Mouse (Mus musculus): ENCODE results near the gene Anapc15. TPM values are rescaled to one million over a fixed set of nuclear protein-coding genes. Genes with fewer than 3 reads are reported as not detected.

Anapc15 gene
- polyA plus RNA-seq, 1 experiment, result 85.0 TPM

- Histone ChIP-seq H3K27me3 (ENCODE audit: control insufficient read depth, insufficient read depth, insufficient read length) (no peaks in the 10 kb centered on the region), H3K79me2 (ENCODE audit: control insufficient read depth, insufficient read depth) (no peaks in the 10 kb centered on the region), H3K4me3 (ENCODE audit: insufficient read depth, poor library complexity, severe bottlenecking) (no peak overlapping the region), H3ac (ENCODE audit: control insufficient read depth, insufficient read length, low read depth) (no peak overlapping the region), H3K79me3 (ENCODE audit: low read depth) (no peaks in the 10 kb centered on the region), H3K36me3 (ENCODE audit: control insufficient read depth, insufficient read depth) (no peaks in the 10 kb centered on the region)
- TF ChIP-seq USF1 (IDR thresholded peaks at IDR 0.05; ENCODE audit: low read depth) (no peak), FOSL1 (IDR thresholded peaks at IDR 0.05; ENCODE audit: insufficient read depth, low read length, poor library complexity, severe bottlenecking) (no peak), CTCF (IDR thresholded peaks at IDR 0.05; ENCODE audit: control insufficient read depth, insufficient read depth, insufficient read length) (no peak), MYOD1 (IDR thresholded peaks at IDR 0.05; ENCODE audit: control insufficient read depth, insufficient read length, low read depth) (no peak), CEBPB (IDR thresholded peaks at IDR 0.05; ENCODE audit: low read depth) (no peak), MYOG (IDR thresholded peaks at IDR 0.05; ENCODE audit: control insufficient read depth, extremely low read depth, insufficient read length) (no peak), MAX (IDR thresholded peaks at IDR 0.05) (no peak)
These were observed 9.7 kb upstream of the Anapc15 start for GRCm38 (mm10) chr7:101853816-101854215.

- H3K36me3 ChIP-seq (ENCODE audit: control insufficient read depth, insufficient read depth), result no peaks in the 10 kb centered on the region
- H3K79me3 ChIP-seq (ENCODE audit: low read depth), result no peaks in the 10 kb centered on the region
- no peak within 1 kb of the TSS for H3K4me3 ChIP-seq (ENCODE audit: insufficient read depth, poor library complexity, severe bottlenecking)
- no peaks in the 10 kb centered on the region for H3K27me3 ChIP-seq (ENCODE audit: control insufficient read depth, insufficient read depth, insufficient read length)
- TF ChIP-seq MAX (IDR thresholded peaks at IDR 0.05), result no peak
- TF ChIP-seq CTCF (IDR thresholded peaks at IDR 0.05; ENCODE audit: control insufficient read depth, insufficient read depth, insufficient read length), result no peak
- TF ChIP-seq CEBPB (IDR thresholded peaks at IDR 0.05; ENCODE audit: low read depth), result no peak
- TF ChIP-seq MYOG (IDR thresholded peaks at IDR 0.05; ENCODE audit: control insufficient read depth, extremely low read depth, insufficient read length), result no peak
- no peak for TF ChIP-seq USF1 (IDR thresholded peaks at IDR 0.05; ENCODE audit: low read depth)
- TF ChIP-seq MYOD1 (IDR thresholded peaks at IDR 0.05; ENCODE audit: control insufficient read depth, insufficient read length, low read depth), result no peak
- no peak for TF ChIP-seq FOSL1 (IDR thresholded peaks at IDR 0.05; ENCODE audit: insufficient read depth, low read length, poor library complexity, severe bottlenecking)
- no peaks in the 10 kb centered on the region for H3K79me2 ChIP-seq (ENCODE audit: control insufficient read depth, insufficient read depth)
- no peak within 1 kb of the TSS for H3ac ChIP-seq (ENCODE audit: control insufficient read depth, insufficient read length, low read depth)
These were observed 6.4 kb upstream of the Anapc15 start, which contains the start of gene Folr2 for GRCm38 (mm10) chr7:101857094-101857493. Gene Folr2, minus strand, starts transcription at chr7:101857194.

DNA sequence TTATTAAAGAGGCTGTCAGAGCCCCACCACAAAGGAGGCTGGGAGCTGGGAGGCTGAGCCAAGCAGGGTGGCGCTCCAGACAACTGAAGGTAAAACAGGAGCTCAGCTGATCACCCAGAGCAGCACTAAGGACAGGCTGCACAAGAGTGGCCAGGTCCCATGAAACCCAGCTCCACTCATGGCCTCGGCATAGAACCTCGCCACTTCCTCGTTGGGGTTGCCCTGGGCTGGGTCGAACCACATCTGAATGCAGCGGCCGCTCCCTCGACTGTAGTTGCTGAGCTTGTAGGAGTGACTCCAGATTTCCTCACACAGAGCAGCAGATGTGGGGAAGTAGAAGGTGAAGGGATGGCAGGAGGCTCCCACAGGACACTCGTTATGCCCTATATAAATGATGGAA, 5.2 kb upstream of the Anapc15 start:
- H3K27me3 ChIP-seq (ENCODE audit: control insufficient read depth, insufficient read depth, insufficient read length), result no peaks in the 10 kb centered on the region
- no peaks in the 10 kb centered on the region for H3K79me3 ChIP-seq (ENCODE audit: low read depth)
- H3K79me2 ChIP-seq (ENCODE audit: control insufficient read depth, insufficient read depth), result no peaks in the 10 kb centered on the region
- H3ac ChIP-seq (ENCODE audit: control insufficient read depth, insufficient read length, low read depth), result no peak overlapping the region
- TF ChIP-seq MAX (IDR thresholded peaks at IDR 0.05) (no peak), FOSL1 (IDR thresholded peaks at IDR 0.05; ENCODE audit: insufficient read depth, low read length, poor library complexity, severe bottlenecking) (no peak)
- H3K4me3 ChIP-seq (ENCODE audit: insufficient read depth, poor library complexity, severe bottlenecking), result no peak overlapping the region
- no peaks in the 10 kb centered on the region for H3K36me3 ChIP-seq (ENCODE audit: control insufficient read depth, insufficient read depth)

GRCm38 (mm10) chr7:101860978-101861377, 2.5 kb upstream of the Anapc15 start:
- TF ChIP-seq MYOG (IDR thresholded peaks at IDR 0.05; ENCODE audit: control insufficient read depth, extremely low read depth, insufficient read length) (no peak), CEBPB (IDR thresholded peaks at IDR 0.05; ENCODE audit: low read depth) (no peak), USF1 (IDR thresholded peaks at IDR 0.05; ENCODE audit: low read depth) (no peak), FOSL1 (IDR thresholded peaks at IDR 0.05; ENCODE audit: insufficient read depth, low read length, poor library complexity, severe bottlenecking) (no peak), MYOD1 (IDR thresholded peaks at IDR 0.05; ENCODE audit: control insufficient read depth, insufficient read length, low read depth) (no peak), CTCF (IDR thresholded peaks at IDR 0.05; ENCODE audit: control insufficient read depth, insufficient read depth, insufficient read length) (no peak), MAX (IDR thresholded peaks at IDR 0.05) (no peak)
- no peaks in the 10 kb centered on the region for H3K79me3 ChIP-seq (ENCODE audit: low read depth)
- H3K36me3 ChIP-seq (ENCODE audit: control insufficient read depth, insufficient read depth), result no peaks in the 10 kb centered on the region
- no peaks in the 10 kb centered on the region for H3K27me3 ChIP-seq (ENCODE audit: control insufficient read depth, insufficient read depth, insufficient read length)
- no peak overlapping the region for H3K4me3 ChIP-seq (ENCODE audit: insufficient read depth, poor library complexity, severe bottlenecking)
- H3K79me2 ChIP-seq (ENCODE audit: control insufficient read depth, insufficient read depth), result no peaks in the 10 kb centered on the region
- H3ac ChIP-seq (ENCODE audit: control insufficient read depth, insufficient read length, low read depth), result no peak overlapping the region

GRCm38 (mm10) chr7:101862291-101862690, 1.2 kb upstream of the Anapc15 start:
- TF ChIP-seq MAX (IDR thresholded peaks at IDR 0.05), result no peak
- no peak for TF ChIP-seq CEBPB (IDR thresholded peaks at IDR 0.05; ENCODE audit: low read depth)
- no peak for TF ChIP-seq FOSL1 (IDR thresholded peaks at IDR 0.05; ENCODE audit: insufficient read depth, low read length, poor library complexity, severe bottlenecking)
- H3ac ChIP-seq (ENCODE audit: control insufficient read depth, insufficient read length, low read depth), result no peak overlapping the region
- no peak overlapping the region for H3K4me3 ChIP-seq (ENCODE audit: insufficient read depth, poor library complexity, severe bottlenecking)
- no peaks in the 10 kb centered on the region for H3K79me2 ChIP-seq (ENCODE audit: control insufficient read depth, insufficient read depth)
- no peaks in the 10 kb centered on the region for H3K27me3 ChIP-seq (ENCODE audit: control insufficient read depth, insufficient read depth, insufficient read length)
- H3K79me3 ChIP-seq (ENCODE audit: low read depth), result no peaks in the 10 kb centered on the region
- H3K36me3 ChIP-seq (ENCODE audit: control insufficient read depth, insufficient read depth), result no peaks in the 10 kb centered on the region

DNA sequence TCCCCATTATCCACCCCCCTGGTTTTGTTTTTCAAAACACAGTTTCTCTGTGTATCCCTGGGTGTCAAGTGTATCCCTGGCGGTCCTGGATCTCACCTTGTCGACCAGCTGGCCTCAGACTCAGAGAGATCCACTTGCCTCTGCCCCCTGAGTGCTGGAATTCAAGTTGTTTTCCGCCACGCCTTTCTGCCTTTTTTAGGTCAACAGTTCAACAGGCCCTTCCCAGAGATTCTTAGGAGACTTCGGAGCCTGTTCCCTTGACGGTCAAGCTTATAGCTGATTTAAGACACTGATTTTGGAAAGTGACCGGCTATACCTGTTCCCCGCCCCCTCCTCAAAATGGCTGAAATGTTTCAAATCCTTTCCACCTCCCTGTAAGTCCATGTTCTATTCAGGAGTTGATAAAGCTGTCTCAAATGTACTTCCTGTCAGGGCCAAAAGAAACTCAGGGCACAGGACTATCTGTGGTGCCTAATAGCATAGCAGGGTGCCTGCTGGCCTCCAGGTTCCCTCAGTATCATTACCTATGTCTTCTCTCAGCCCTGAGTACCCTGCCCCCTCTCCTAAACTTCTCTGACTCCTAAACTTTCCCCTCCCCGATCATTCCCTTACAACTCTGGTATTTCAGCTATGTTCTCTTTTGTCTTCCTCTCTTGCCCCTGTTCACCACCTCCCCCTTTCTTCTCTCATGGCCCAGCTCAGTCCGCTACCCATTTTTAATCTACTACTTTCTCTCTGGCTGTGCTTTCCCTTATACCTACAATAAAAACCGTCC, 3.2 kb downstream of the Anapc15 start:
- TF ChIP-seq CTCF (IDR thresholded peaks at IDR 0.05; ENCODE audit: control insufficient read depth, insufficient read depth, insufficient read length), result no peak
- H3K79me3 ChIP-seq (ENCODE audit: low read depth), result no peaks in the 10 kb centered on the region
- H3K27me3 ChIP-seq (ENCODE audit: control insufficient read depth, insufficient read depth, insufficient read length), result no peaks in the 10 kb centered on the region
- H3ac ChIP-seq (ENCODE audit: control insufficient read depth, insufficient read length, low read depth), result no peak overlapping the region
- H3K4me3 ChIP-seq (ENCODE audit: insufficient read depth, poor library complexity, severe bottlenecking), result no peak overlapping the region
- H3K79me2 ChIP-seq (ENCODE audit: control insufficient read depth, insufficient read depth), result no peaks in the 10 kb centered on the region
- no peaks in the 10 kb centered on the region for H3K36me3 ChIP-seq (ENCODE audit: control insufficient read depth, insufficient read depth)

All from C2C12 (cell line).